Mouse (Mus musculus) central nervous system, embryonic 11.5 days (tissue): ENCODE measurements around the gene Magix. TPM values are rescaled to one million over a fixed set of nuclear protein-coding genes. Genes with fewer than 3 reads are reported as not detected.

Experiments used
- polyA plus RNA-seq: library from polyadenylated mRNA; depleted of rRNA; stranded (reverse); fragments of >200 nt; gene quantifications from 2 replicates; pipeline ENCODE4 v1.2.3, GENCODE M21; 2012; rRNA removed

Magix gene
- polyA plus RNA-seq, result 0.16 and 0.22 TPM in 2 replicates

GRCm38 (mm10) chrX:7680864-7681263 is at the start of gene Magix:
Gene Magix, minus strand, starts transcription at chrX:7681251.

GRCm38 (mm10) chrX:7728215-7728921 is 47.3 kb upstream of the Magix start, which contains the start of gene Praf2:
Gene Praf2, plus strand, starts transcription at chrX:7728439.

GRCm38 (mm10) chrX:7721514-7722281 is 40.6 kb upstream of the Magix start, which contains the start of gene Gm45208:
Gene Gm45208, plus strand, starts transcription at chrX:7722245.

GRCm38 (mm10) chrX:7714135-7714899 is 33.3 kb upstream of the Magix start, which contains the start of gene Wdr45:
Gene Wdr45, plus strand, starts transcription at chrX:7714333.

GRCm38 (mm10) chrX:7696954-7697381 is 15.9 kb upstream of the Magix start, which contains the start of gene Gpkow:
Gene Gpkow, plus strand, starts transcription at chrX:7697131.

GRCm38 (mm10) chrX:7670921-7671623 is 10.0 kb downstream of the Magix start, which contains the start of gene Plp2:
Gene Plp2, minus strand, starts transcription at chrX:7671390.

GRCm38 (mm10) chrX:7657221-7657639 is 23.8 kb downstream of the Magix start, which contains the start of gene Prickle3:
Gene Prickle3, plus strand, starts transcription at chrX:7657260.

GRCm38 (mm10) chrX:7638401-7639091 is 42.5 kb downstream of the Magix start, which contains the start of gene Syp:
Gene Syp, plus strand, starts transcription at chrX:7638471.

Other genes with a start within 250 kb of the Magix start
- 0.05 TPM in 2 replicates for gene Foxp3, start 107.6 kb downstream of the Magix start, polyA plus RNA-seq
- 4.5 and 9.5 TPM in 2 replicates for gene Ppp1r3f, start 107.0 kb downstream of the Magix start, polyA plus RNA-seq
- gene Ccdc22, start 75.7 kb downstream of the Magix start, polyA plus RNA-seq, result 24.3 and 26.8 TPM in 2 replicates
- gene Cacna1f, start 74.2 kb downstream of the Magix start, polyA plus RNA-seq, result 0.01 and 0.02 TPM in 2 replicates
- gene Syp, start 42.8 kb downstream of the Magix start, polyA plus RNA-seq, result 24.8 and 45.7 TPM in 2 replicates
- 4.0 and 7.8 TPM in 2 replicates for gene Prickle3, start 24.0 kb downstream of the Magix start, polyA plus RNA-seq
- gene Plp2, start 9.9 kb downstream of the Magix start, polyA plus RNA-seq, result 27.1 and 66.2 TPM in 2 replicates
- gene Gpkow, start 15.9 kb upstream of the Magix start, polyA plus RNA-seq, result 33.8 and 34.8 TPM in 2 replicates
- 27.5 and 38.5 TPM in 2 replicates for gene Wdr45, start 33.1 kb upstream of the Magix start, polyA plus RNA-seq
- gene Gm45208, start 41.0 kb upstream of the Magix start, polyA plus RNA-seq, result 0.24 and 0.42 TPM in 2 replicates
- 53.9 and 70.5 TPM in 2 replicates for gene Praf2, start 47.2 kb upstream of the Magix start, polyA plus RNA-seq
- gene Ccdc120, start 69.7 kb upstream of the Magix start, polyA plus RNA-seq, result 20.3 and 22.5 TPM in 2 replicates
- 16.0 and 21.7 TPM in 2 replicates for gene Tfe3, start 81.3 kb upstream of the Magix start, polyA plus RNA-seq
- 72.0 and 84.3 TPM in 2 replicates for gene Gripap1, start 108.5 kb upstream of the Magix start, polyA plus RNA-seq
- 2.8 and 3.9 TPM in 2 replicates for gene Kcnd1, start 141.0 kb upstream of the Magix start, polyA plus RNA-seq
- gene Otud5, start 160.1 kb upstream of the Magix start, polyA plus RNA-seq, result 43.7 and 56.6 TPM in 2 replicates
- gene Pim2, start 197.0 kb upstream of the Magix start, polyA plus RNA-seq, result 11.3 and 13.8 TPM in 2 replicates
- gene Slc35a2, start 202.8 kb upstream of the Magix start, polyA plus RNA-seq, result 15.1 and 29.0 TPM in 2 replicates
- 167 and 254 TPM in 2 replicates for gene Pqbp1, start 218.0 kb upstream of the Magix start, polyA plus RNA-seq
- 52.5 and 81.8 TPM in 2 replicates for gene Timm17b, start 218.1 kb upstream of the Magix start, polyA plus RNA-seq
- not detected in 2 replicates for gene Gm10491, start 226.6 kb upstream of the Magix start, polyA plus RNA-seq
- gene Gm10490, start 228.3 kb upstream of the Magix start, polyA plus RNA-seq, result 0.29 TPM in 1 of 2 replicates, not detected in the other
- 14.0 and 40.0 TPM in 2 replicates for gene Pcsk1n, start 238.6 kb upstream of the Magix start, polyA plus RNA-seq
- 0.07 and 0.11 TPM in 2 replicates for gene Eras, start 247.4 kb upstream of the Magix start, polyA plus RNA-seq